Mouse (Mus musculus) intestine, embryonic 14.5 days (tissue): ENCODE data around the gene Nup54. TPM values are rescaled to one million over a fixed set of nuclear protein-coding genes. Genes with fewer than 3 reads are reported as not detected.

Experiments
- ATAC-seq: fragments of 200-750 bp; cut with Nextera tagmentation; replicated peaks from 2 replicates; pipeline ENCODE4 v1.8.0; 2017; ENCODE audit warnings: low read depth, moderate number of reproducible peaks, moderate TSS enrichment, moderate library complexity; ENCODE audit not compliant: low FRiP score, low TSS enrichment
- DNase-seq: peaks from one replicate; pipeline ENCODE4 v3.0.0-alpha.2; 2018; ENCODE audit warnings: low spot score
- H3K27ac ChIP-seq: fragments of 300-500 bp; sonication (generic); 2 replicates; pipeline ENCODE4 v1.5.1; 2014; ENCODE audit warnings: low read depth, mild to moderate bottlenecking, control low read depth
- H3K27me3 ChIP-seq: fragments of 300-500 bp; sonication (generic); replicated peaks from 2 replicates; pipeline ENCODE4 v1.6.1; 2014; ENCODE audit warnings: low read length, control low read depth; ENCODE audit not compliant: control insufficient read depth, insufficient read depth
- H3K36me3 ChIP-seq: fragments of 300-500 bp; sonication (generic); 2 replicates; pipeline ENCODE4 v1.6.1; 2014; ENCODE audit warnings: low read length, control low read depth; ENCODE audit not compliant: control insufficient read depth, insufficient read depth
- H3K4me1 ChIP-seq: fragments of 300-500 bp; sonication (generic); replicated peaks from 2 replicates; pipeline ENCODE4 v1.6.1; 2014; ENCODE audit warnings: low read length, control low read depth, mixed read lengths; ENCODE audit not compliant: control insufficient read depth, insufficient read depth
- H3K4me2 ChIP-seq: fragments of 300-500 bp; sonication (generic); 2 replicates; pipeline ENCODE4 v1.6.1; 2014; ENCODE audit warnings: low read length
- H3K4me3 ChIP-seq: fragments of 300-500 bp; sonication (generic); 2 replicates; pipeline ENCODE4 v1.5.1; 2014; ENCODE audit warnings: low read depth, low read length, control low read depth, mixed read lengths
- H3K9ac ChIP-seq: fragments of 300-500 bp; sonication (generic); 2 replicates; pipeline ENCODE4 v1.6.1; 2014; ENCODE audit warnings: mild to moderate bottlenecking, low read length
- H3K9me3 ChIP-seq: fragments of 300-500 bp; sonication (generic); 2 replicates; pipeline ENCODE4 v1.6.1; 2016; ENCODE audit warnings: low read length, control low read depth; ENCODE audit not compliant: control insufficient read depth
- WGBS: fragments of 180-500 bp; shearing (Covaris S2); extraction: QIAGEN DNeasy Blood & Tissue Kit; methylation state at CpG from one replicate; pipeline ENCODE4 v1.1.7; 2014; 5-methylcytosine and 5-hydroxymethylcytosine counted together
- polyA plus RNA-seq: library from polyadenylated mRNA; unstranded; fragments of >200 nt; fragmentation: Nextera tagmentation; extraction: Ambion mirVana; gene quantifications from 2 replicates; pipeline ENCODE4 v1.2.1, GENCODE M21; 2014

The Nup54 gene
- polyA plus RNA-seq = 57.2 and 62.6 TPM in 2 replicates

- ATAC-seq (peak; percentile 100), DNase-seq (peak; percentile 96)
- Histone ChIP-seq H3K4me3 (peak within 1 kb of the TSS; percentile 65), H3K9me3 (no peaks in the 10 kb centered on the region), H3K27ac (peak within 1 kb of the TSS; percentile 73), H3K27me3 (no peaks in the 10 kb centered on the region), H3K9ac (peak within 1 kb of the TSS; percentile 83), H3K4me2 (peak within 1 kb of the TSS; percentile 76), H3K4me1 (peaks cover 11% of the 10 kb centered on the region; the same call in 1 of the 2 replicates), H3K36me3 (peaks cover 8% of the 10 kb centered on the region)
- WGBS = 1% methylated on average over 34 of the region's 34 CpGs
These were observed at the start of gene Nup54 for GRCm38 (mm10) chr5:92435025-92435584. Gene Nup54, minus strand, starts transcription at chr5:92435219.

- H3K9me3 ChIP-seq = no peaks in the 10 kb centered on the region
- H3K4me1 ChIP-seq = no peaks in the 10 kb centered on the region; the same call in 1 of the 2 replicates
- ATAC-seq = no peak
- H3K4me3 ChIP-seq = no peak overlapping the region
- no peak overlapping the region for H3K9ac ChIP-seq
- H3K4me2 ChIP-seq = no peak overlapping the region
- no peaks in the 10 kb centered on the region for H3K36me3 ChIP-seq
- no peak overlapping the region for H3K27ac ChIP-seq
- 50% methylated on average over 5 of the region's 5 CpGs for WGBS
- DNase-seq = no peak
- no peaks in the 10 kb centered on the region for H3K27me3 ChIP-seq
These were observed 37.8 kb upstream of the Nup54 start for GRCm38 (mm10) chr5:92472863-92473262.

GRCm38 (mm10) chr5:92471531-92471930, 36.5 kb upstream of the Nup54 start:
- Histone ChIP-seq H3K36me3 (no peaks in the 10 kb centered on the region), H3K4me2 (no peak overlapping the region), H3K27me3 (no peaks in the 10 kb centered on the region), H3K27ac (no peak overlapping the region), H3K9ac (no peak overlapping the region), H3K4me1 (peaks cover 7% of the 10 kb centered on the region; the same call in 1 of the 2 replicates), H3K4me3 (no peak overlapping the region), H3K9me3 (no peaks in the 10 kb centered on the region)
- DNase-seq = no peak
- 83% methylated on average over 4 of the region's 4 CpGs for WGBS
- no peak for ATAC-seq

- Histone ChIP-seq H3K27me3 (no peaks in the 10 kb centered on the region), H3K36me3 (no peaks in the 10 kb centered on the region), H3K4me1 (peaks cover 7% of the 10 kb centered on the region; the same call in 1 of the 2 replicates), H3K27ac (no peak overlapping the region), H3K4me3 (no peak overlapping the region), H3K9me3 (no peaks in the 10 kb centered on the region), H3K4me2 (no peak overlapping the region), H3K9ac (no peak overlapping the region)
- 87% methylated on average over 18 of the region's 18 CpGs for WGBS
- no peak for DNase-seq
- ATAC-seq = no peak
These were observed 34.4 kb upstream of the Nup54 start for GRCm38 (mm10) chr5:92469201-92470130.

GRCm38 (mm10) chr5:92468234-92468633, 33.2 kb upstream of the Nup54 start:
- Histone ChIP-seq H3K4me1 (peaks cover 7% of the 10 kb centered on the region; the same call in 1 of the 2 replicates), H3K4me2 (no peak overlapping the region)

GRCm38 (mm10) chr5:92467102-92467766, 32.2 kb upstream of the Nup54 start:
- H3K9me3 ChIP-seq = no peaks in the 10 kb centered on the region
- H3K27ac ChIP-seq = peak overlapping the region; percentile 54; the same call in 1 of the 2 replicates
- 54% methylated on average over 8 of the region's 8 CpGs for WGBS
- H3K36me3 ChIP-seq = no peaks in the 10 kb centered on the region
- no peak overlapping the region for H3K9ac ChIP-seq
- H3K27me3 ChIP-seq = no peaks in the 10 kb centered on the region
- DNase-seq = no peak
- H3K4me2 ChIP-seq = no peak overlapping the region
- no peak for ATAC-seq
- H3K4me1 ChIP-seq = peaks cover 7% of the 10 kb centered on the region; the same call in 1 of the 2 replicates
- H3K4me3 ChIP-seq = no peak overlapping the region

More at GRCm38 (mm10) chr5:92468234-92468633, 33.2 kb upstream of the Nup54 start:
- H3K9ac ChIP-seq = no peak overlapping the region
- H3K4me3 ChIP-seq = no peak overlapping the region
- DNase-seq = no peak
- no peak overlapping the region for H3K27ac ChIP-seq
- 85% methylated on average over 6 of the region's 6 CpGs for WGBS
- no peaks in the 10 kb centered on the region for H3K27me3 ChIP-seq
- no peaks in the 10 kb centered on the region for H3K9me3 ChIP-seq
- ATAC-seq = no peak
- H3K36me3 ChIP-seq = no peaks in the 10 kb centered on the region

- Histone ChIP-seq H3K4me2 (no peak overlapping the region), H3K27ac (no peak overlapping the region), H3K4me1 (peaks cover 7% of the 10 kb centered on the region; the same call in 1 of the 2 replicates), H3K36me3 (peaks cover 2% of the 10 kb centered on the region; the same call in 1 of the 2 replicates), H3K27me3 (no peaks in the 10 kb centered on the region), H3K4me3 (no peak overlapping the region), H3K9ac (no peak overlapping the region), H3K9me3 (no peaks in the 10 kb centered on the region)
- ATAC-seq = no peak
- whole genome bisulfite sequencing = 84% methylated on average over 5 of the region's 5 CpGs
- no peak for DNase-seq
These were observed 30.5 kb upstream of the Nup54 start for GRCm38 (mm10) chr5:92465511-92465910.

- no peak for ATAC-seq
These were observed 26.3 kb upstream of the Nup54 start for GRCm38 (mm10) chr5:92461321-92461720.

More at GRCm38 (mm10) chr5:92461321-92461720, 26.3 kb upstream of the Nup54 start:
- no peaks in the 10 kb centered on the region for H3K4me1 ChIP-seq
- no peak overlapping the region for H3K4me2 ChIP-seq
- DNase-seq = peak; percentile 75
- H3K27me3 ChIP-seq = no peaks in the 10 kb centered on the region
- H3K9me3 ChIP-seq = no peaks in the 10 kb centered on the region
- no peak overlapping the region for H3K4me3 ChIP-seq
- WGBS = 29% methylated on average over 5 of the region's 5 CpGs
- peaks cover 18% of the 10 kb centered on the region; the same call in 1 of the 2 replicates for H3K36me3 ChIP-seq
- H3K27ac ChIP-seq = no peak overlapping the region
- no peak overlapping the region for H3K9ac ChIP-seq
